Mouse (Mus musculus): ENCODE data around the gene Gpatch4. TPM values are rescaled to one million over a fixed set of nuclear protein-coding genes. Genes with fewer than 3 reads are reported as not detected.

Gene Gpatch4
- polyA plus RNA-seq, 1 experiment from 2014 or later = 10.8 TPM

GRCm38 (mm10) chr3:88077441-88077840 is 34.5 kb downstream of the Gpatch4 start:
- DNase-seq (ENCODE audit: low spot score) = no peak
- H3K4me1 ChIP-seq (ENCODE audit: insufficient read depth, low read depth, low read length) = peaks cover 6% of the 10 kb centered on the region; the same call in 1 of the 2 replicates
- WGBS = 35% methylated on average over 8 of the region's 8 CpGs
- H3K4me2 ChIP-seq (replicated peaks; ENCODE audit: low read depth, low read length) = no peak overlapping the region
- no peaks in the 10 kb centered on the region for H3K36me3 ChIP-seq (ENCODE audit: insufficient read depth, low read length)
- H3K9me3 ChIP-seq (ENCODE audit: low read length) = no peaks in the 10 kb centered on the region
- TF ChIP-seq CTCF (IDR thresholded peaks at IDR 0.05) = no peak
- H3K9ac ChIP-seq (replicated peaks; ENCODE audit: low read depth) = no peak overlapping the region
- no peak for ATAC-seq
- no peak overlapping the region for H3K4me3 ChIP-seq (ENCODE audit: low read depth, low read length)
- H3K27me3 ChIP-seq (replicated peaks; ENCODE audit: insufficient read depth, low read length) = no peaks in the 10 kb centered on the region
- H3K27ac ChIP-seq (ENCODE audit: low read length) = no peak overlapping the region

DNA sequence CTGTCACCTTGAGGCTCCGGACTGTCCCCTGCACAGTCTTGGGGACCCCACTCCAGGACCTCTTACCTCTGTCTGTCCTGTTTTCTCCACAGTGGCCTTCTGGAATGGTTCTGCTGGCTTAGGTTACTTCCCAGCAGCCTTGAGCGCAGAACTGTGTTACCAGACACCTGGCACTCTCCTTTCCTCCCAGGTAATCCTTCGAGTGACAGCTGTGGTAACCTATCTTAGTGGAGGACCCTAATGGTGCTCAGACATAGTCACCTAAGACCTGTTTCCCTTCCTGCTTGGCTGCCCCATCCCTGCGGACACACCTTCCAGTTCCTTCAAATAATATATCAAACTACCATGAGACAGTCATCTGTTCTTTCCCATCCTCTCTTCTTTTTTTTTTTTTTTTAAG is 35.3 kb downstream of the Gpatch4 start, which contains the start of gene Ttc24:
TSS of gene Ttc24 (minus strand) at position 101 of the 400 bp plus-strand sequence.
- H3K4me2 ChIP-seq (replicated peaks; ENCODE audit: low read depth, low read length) = no peak within 1 kb of the TSS
- H3K27me3 ChIP-seq (replicated peaks; ENCODE audit: insufficient read depth, low read length) = no peaks in the 10 kb centered on the region
- no peaks in the 10 kb centered on the region for H3K9me3 ChIP-seq (ENCODE audit: low read length)
- DNase-seq (ENCODE audit: low spot score) = no peak
- 74% methylated on average over 4 of the region's 4 CpGs for WGBS
- H3K4me1 ChIP-seq (ENCODE audit: insufficient read depth, low read depth, low read length) = peaks cover 6% of the 10 kb centered on the region; the same call in 1 of the 2 replicates
- H3K4me3 ChIP-seq (ENCODE audit: low read depth, low read length) = no peak within 1 kb of the TSS
- H3K9ac ChIP-seq (replicated peaks; ENCODE audit: low read depth) = no peak within 1 kb of the TSS
- TF ChIP-seq CTCF (IDR thresholded peaks at IDR 0.05) = no peak
- TF ChIP-seq EP300 (IDR thresholded peaks at IDR 0.05) = no peak
- no peak for ATAC-seq
- no peaks in the 10 kb centered on the region for H3K36me3 ChIP-seq (ENCODE audit: insufficient read depth, low read length)
- no peak within 1 kb of the TSS for H3K27ac ChIP-seq (ENCODE audit: low read length)

DNA sequence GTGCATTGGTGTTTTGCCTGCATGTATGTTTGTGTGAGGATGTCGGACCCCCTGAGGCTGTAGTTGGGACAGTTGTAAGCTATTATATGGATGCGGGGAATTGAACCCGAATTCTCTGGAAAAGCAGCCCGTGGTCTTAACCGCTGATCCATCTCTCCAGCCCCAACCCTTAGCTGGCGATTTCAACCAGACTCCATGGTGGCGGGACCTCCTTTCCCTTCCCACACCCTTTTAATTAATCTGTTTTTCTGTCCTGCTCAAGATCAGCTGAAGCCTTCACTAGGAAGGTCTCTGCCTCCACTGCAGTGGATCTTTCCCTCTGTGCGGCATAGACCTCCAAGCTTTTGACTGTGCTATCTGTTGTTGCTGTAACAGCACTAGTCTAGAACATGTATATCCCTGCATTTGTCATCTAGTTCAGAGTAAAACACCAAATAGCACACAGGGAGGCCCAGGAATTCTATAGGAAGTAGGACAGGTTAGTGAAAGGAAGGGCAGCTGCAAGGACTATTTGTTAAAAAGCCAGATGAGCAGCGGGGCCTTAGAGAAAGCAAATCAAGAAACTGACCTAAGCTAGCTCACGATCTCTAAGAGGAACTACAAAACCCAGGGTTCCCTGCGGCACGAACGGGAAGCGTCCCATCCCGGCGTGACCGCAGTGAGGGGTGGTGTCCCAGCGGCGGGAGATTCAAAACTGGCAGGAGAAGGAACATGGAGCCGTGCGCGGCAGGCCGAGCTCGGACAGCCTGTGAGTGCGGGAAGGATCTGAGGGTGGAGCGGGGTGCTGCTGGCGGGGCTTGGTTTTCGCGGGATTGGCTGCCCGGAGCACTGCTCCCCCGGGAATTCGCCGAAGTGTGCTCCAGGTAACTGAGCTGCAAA is 38.7 kb downstream of the Gpatch4 start, which contains the start of gene Iqgap3:
TSS of gene Iqgap3 (plus strand) at position 627 of the 879 bp plus-strand sequence.
- no peak for TF ChIP-seq EP300 (IDR thresholded peaks at IDR 0.05)
- TF ChIP-seq CTCF (IDR thresholded peaks at IDR 0.05) = peak; percentile 20; the same call in 1 of the 2 replicates
- Histone ChIP-seq H3K27me3 (replicated peaks; ENCODE audit: insufficient read depth, low read length) (no peaks in the 10 kb centered on the region), H3K9me3 (ENCODE audit: low read length) (no peaks in the 10 kb centered on the region), H3K36me3 (ENCODE audit: insufficient read depth, low read length) (no peaks in the 10 kb centered on the region), H3K9ac (replicated peaks; ENCODE audit: low read depth) (peak within 1 kb of the TSS; percentile 16; the same call in 1 of the 2 replicates), H3K4me2 (replicated peaks; ENCODE audit: low read depth, low read length) (peak within 1 kb of the TSS; percentile 83), H3K27ac (ENCODE audit: low read length) (no peak within 1 kb of the TSS), H3K4me1 (ENCODE audit: insufficient read depth, low read depth, low read length) (peaks cover 6% of the 10 kb centered on the region; the same call in 1 of the 2 replicates), H3K4me3 (ENCODE audit: low read depth, low read length) (peak within 1 kb of the TSS; percentile 44)
- WGBS = 19% methylated on average over 33 of the region's 33 CpGs
- DNase-seq (ENCODE audit: low spot score) (peak; percentile 96), ATAC-seq (peak; percentile 95)

DNA sequence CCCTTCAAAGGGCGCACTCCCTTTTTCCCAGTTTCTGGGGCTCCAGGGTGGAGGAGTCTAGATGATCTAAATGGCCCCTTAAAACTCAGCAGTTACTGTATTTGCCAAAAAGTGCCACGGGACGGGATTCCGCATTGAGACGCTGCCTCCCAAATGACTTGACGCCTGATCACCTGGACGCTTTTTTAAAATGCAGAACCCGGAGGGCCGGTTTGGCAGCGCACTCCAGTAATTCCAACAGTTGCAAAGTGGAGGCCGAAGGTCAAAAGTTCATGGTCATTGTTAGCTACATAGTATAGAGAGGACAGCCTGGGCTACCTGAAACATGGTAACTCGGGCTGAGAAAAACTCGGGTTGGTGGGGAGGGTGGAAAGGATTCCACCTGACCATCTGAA is 39.3 kb downstream of the Gpatch4 start:
- H3K9me3 ChIP-seq (ENCODE audit: low read length) = no peaks in the 10 kb centered on the region
- no peak overlapping the region for H3K27ac ChIP-seq (ENCODE audit: low read length)
- H3K27me3 ChIP-seq (replicated peaks; ENCODE audit: insufficient read depth, low read length) = no peaks in the 10 kb centered on the region
- H3K4me3 ChIP-seq (ENCODE audit: low read depth, low read length) = peak overlapping the region; percentile 44
- H3K4me2 ChIP-seq (replicated peaks; ENCODE audit: low read depth, low read length) = peak overlapping the region; percentile 83
- H3K4me1 ChIP-seq (ENCODE audit: insufficient read depth, low read depth, low read length) = peaks cover 6% of the 10 kb centered on the region; the same call in 1 of the 2 replicates
- TF ChIP-seq CTCF (IDR thresholded peaks at IDR 0.05) = no peak
- TF ChIP-seq EP300 (IDR thresholded peaks at IDR 0.05) = no peak
- no peak overlapping the region for H3K9ac ChIP-seq (replicated peaks; ENCODE audit: low read depth)
- peak; percentile 27 for DNase-seq (ENCODE audit: low spot score)
- H3K36me3 ChIP-seq (ENCODE audit: insufficient read depth, low read length) = no peaks in the 10 kb centered on the region
- WGBS = under 1% methylated on average over 13 of the region's 13 CpGs
- ATAC-seq = peak; percentile 25; the same call in 1 of the 2 replicates

DNA sequence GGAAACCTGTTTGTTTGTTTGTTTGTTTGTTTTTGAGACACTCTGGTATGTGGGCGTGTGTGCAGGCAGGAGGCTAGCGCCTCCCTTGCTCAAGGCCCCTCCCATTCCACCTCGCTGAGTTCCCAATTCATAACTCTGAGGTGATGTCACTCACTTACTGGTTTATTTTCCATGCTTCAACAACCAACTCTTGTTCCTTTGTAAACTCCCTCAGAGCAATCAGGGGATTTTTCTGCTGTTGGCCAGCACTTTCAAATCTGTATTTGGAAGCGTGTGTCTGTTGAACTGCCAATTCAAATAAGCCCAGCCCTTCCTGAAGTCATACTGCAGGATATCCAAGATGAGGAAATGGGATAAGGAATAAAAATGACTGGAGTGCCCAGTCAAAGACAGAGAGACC is 39.8 kb downstream of the Gpatch4 start:
- no peaks in the 10 kb centered on the region for H3K36me3 ChIP-seq (ENCODE audit: insufficient read depth, low read length)
- H3K4me2 ChIP-seq (replicated peaks; ENCODE audit: low read depth, low read length) = peak overlapping the region; percentile 83; the same call in 1 of the 2 replicates
- peak; percentile 86 for DNase-seq (ENCODE audit: low spot score)
- no peak overlapping the region for H3K27ac ChIP-seq (ENCODE audit: low read length)
- H3K27me3 ChIP-seq (replicated peaks; ENCODE audit: insufficient read depth, low read length) = no peaks in the 10 kb centered on the region
- peak overlapping the region; percentile 44; the same call in 1 of the 2 replicates for H3K4me3 ChIP-seq (ENCODE audit: low read depth, low read length)
- H3K9ac ChIP-seq (replicated peaks; ENCODE audit: low read depth) = no peak overlapping the region
- no peaks in the 10 kb centered on the region for H3K9me3 ChIP-seq (ENCODE audit: low read length)
- 2% methylated on average over 4 of the region's 4 CpGs for WGBS
- ATAC-seq = peak; percentile 75
- TF ChIP-seq EP300 (IDR thresholded peaks at IDR 0.05) (peak; percentile 71), CTCF (IDR thresholded peaks at IDR 0.05) (no peak)
- peaks cover 6% of the 10 kb centered on the region; the same call in 1 of the 2 replicates for H3K4me1 ChIP-seq (ENCODE audit: insufficient read depth, low read depth, low read length)

- Histone ChIP-seq H3K4me3 (ENCODE audit: low read depth, low read length) (no peak overlapping the region), H3K4me2 (replicated peaks; ENCODE audit: low read depth, low read length) (no peak overlapping the region), H3K36me3 (ENCODE audit: insufficient read depth, low read length) (no peaks in the 10 kb centered on the region), H3K27me3 (replicated peaks; ENCODE audit: insufficient read depth, low read length) (no peaks in the 10 kb centered on the region), H3K9me3 (ENCODE audit: low read length) (no peaks in the 10 kb centered on the region), H3K9ac (replicated peaks; ENCODE audit: low read depth) (no peak overlapping the region), H3K27ac (ENCODE audit: low read length) (no peak overlapping the region), H3K4me1 (ENCODE audit: insufficient read depth, low read depth, low read length) (peaks cover 6% of the 10 kb centered on the region; the same call in 1 of the 2 replicates)
- DNase-seq (ENCODE audit: low spot score) (no peak), ATAC-seq (no peak)
- TF ChIP-seq EP300 (IDR thresholded peaks at IDR 0.05) (no peak), CTCF (IDR thresholded peaks at IDR 0.05) (no peak)
- WGBS = 98% methylated on average over 2 of the region's 2 CpGs
Measured at GRCm38 (mm10) chr3:88084001-88084400, 41.1 kb downstream of the Gpatch4 start.

All from lung, postnatal 0 days (tissue).